Mouse (Mus musculus): ENCODE data around the gene Tbc1d8.
A peak's percentile ranks its signal among the peaks of the same experiment; 100 is the strongest.

Gene Tbc1d8

GRCm38 (mm10) chr1:39448238-39448637, 30.3 kb downstream of the Tbc1d8 start:
- no peak for DNase-seq (ENCODE audit: inconsistent age in 2 of 2, low spot score in 1 of 2)

GRCm38 (mm10) chr1:39446178-39446577, 32.4 kb downstream of the Tbc1d8 start:
- DNase-seq (ENCODE audit: inconsistent age in 2 of 2, low spot score in 1 of 2): no peak

DNA sequence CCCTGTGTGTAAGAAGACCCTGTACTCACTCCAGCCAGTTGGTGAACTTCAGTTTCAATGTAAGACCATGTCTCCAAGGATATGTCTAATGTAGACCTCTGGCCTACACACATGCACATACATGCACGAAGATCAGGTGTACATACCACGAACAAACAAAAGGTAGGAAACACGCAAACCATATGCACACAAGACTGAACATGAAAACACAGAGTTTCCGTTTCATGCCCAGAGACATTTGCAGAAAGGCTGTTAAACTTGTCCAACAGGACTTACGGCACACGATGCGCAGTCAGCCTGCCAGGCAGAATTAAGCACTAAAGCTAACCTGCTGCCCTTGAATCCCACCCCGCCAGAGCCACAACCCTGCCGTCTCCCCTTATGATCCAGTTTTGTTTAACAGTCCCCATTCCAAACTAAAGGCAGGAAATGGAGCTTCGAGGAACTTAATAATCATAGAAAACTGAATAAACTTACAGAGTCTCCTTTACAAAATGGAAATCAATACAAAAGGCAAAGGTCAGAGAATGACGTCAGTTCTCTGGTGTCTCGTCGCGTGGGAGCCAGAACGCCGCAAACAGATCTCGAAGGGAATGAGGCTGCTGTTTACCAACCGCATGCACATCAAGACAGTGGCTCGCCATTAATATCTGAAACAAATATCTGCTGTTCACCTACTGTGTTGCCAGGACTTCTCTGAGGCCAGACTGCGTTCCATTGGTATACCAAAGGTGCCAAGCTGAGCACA, 33.1 kb downstream of the Tbc1d8 start:
- no peak for DNase-seq (ENCODE audit: inconsistent age in 2 of 2, low spot score in 1 of 2)

- no peak for DNase-seq (ENCODE audit: inconsistent age in 2 of 2, low spot score in 1 of 2)
Observed at GRCm38 (mm10) chr1:39443764-39444163, 34.8 kb downstream of the Tbc1d8 start.

- DNase-seq (ENCODE audit: inconsistent age in 2 of 2, low spot score in 1 of 2): no peak
Observed at GRCm38 (mm10) chr1:39441686-39442085, 36.9 kb downstream of the Tbc1d8 start.

GRCm38 (mm10) chr1:39439661-39440548, 38.6 kb downstream of the Tbc1d8 start:
- no peak for DNase-seq (ENCODE audit: inconsistent age in 2 of 2, low spot score in 1 of 2)

DNA sequence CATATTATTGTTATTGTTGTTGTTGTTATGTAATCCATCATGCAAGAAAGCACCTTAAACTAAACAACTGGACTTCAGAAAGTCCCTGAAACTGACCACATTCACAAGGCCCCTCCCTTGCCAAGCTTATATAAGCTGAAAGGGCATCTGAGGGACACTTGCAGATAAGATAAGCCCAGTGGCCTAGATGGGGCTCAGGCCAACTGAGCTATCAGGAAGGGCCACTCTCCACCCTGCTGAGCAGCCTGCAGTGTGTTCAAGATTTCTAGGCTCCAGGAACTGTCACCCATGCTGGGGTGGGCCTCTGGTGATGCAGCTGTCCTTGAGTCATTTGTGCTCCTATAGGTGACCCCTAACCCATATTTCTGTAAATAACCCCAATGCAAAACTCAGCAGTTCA, 39.9 kb downstream of the Tbc1d8 start:
- no peak for DNase-seq (ENCODE audit: inconsistent age in 2 of 2, low spot score in 1 of 2)

GRCm38 (mm10) chr1:39434264-39434663, 44.3 kb downstream of the Tbc1d8 start:
- DNase-seq (ENCODE audit: inconsistent age in 2 of 2, low spot score in 1 of 2): no peak

GRCm38 (mm10) chr1:39430020-39430419, 48.5 kb downstream of the Tbc1d8 start:
- DNase-seq (ENCODE audit: inconsistent age in 2 of 2, low spot score in 1 of 2): no peak

- no peak for DNase-seq (ENCODE audit: inconsistent age in 2 of 2, low spot score in 1 of 2)
Observed at GRCm38 (mm10) chr1:39429015-39429414, 49.5 kb downstream of the Tbc1d8 start.

DNA sequence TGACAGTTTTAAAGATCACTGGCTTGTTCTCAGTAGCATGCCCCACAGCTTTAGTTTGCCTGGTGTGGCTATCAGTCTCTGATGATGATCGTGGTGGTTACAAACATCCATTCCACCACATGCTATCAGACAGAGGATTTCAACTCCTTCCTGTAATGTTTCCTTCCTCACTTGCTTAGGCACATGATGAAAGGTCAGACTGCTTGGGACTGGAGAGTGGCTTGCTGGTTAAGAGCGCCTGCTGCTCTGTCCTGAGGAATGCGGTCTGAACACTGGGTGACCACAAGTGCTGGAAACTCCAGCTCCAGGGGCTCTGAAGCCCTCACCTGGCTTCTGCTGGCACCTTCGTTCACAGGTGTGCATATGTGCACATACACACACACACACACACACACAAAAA, 50.3 kb downstream of the Tbc1d8 start:
- DNase-seq (ENCODE audit: inconsistent age in 2 of 2, low spot score in 1 of 2): no peak

GRCm38 (mm10) chr1:39425497-39425896, 53.1 kb downstream of the Tbc1d8 start:
- no peak for DNase-seq (ENCODE audit: inconsistent age in 2 of 2, low spot score in 1 of 2)

- no peak for DNase-seq (ENCODE audit: inconsistent age in 2 of 2, low spot score in 1 of 2)
Observed at GRCm38 (mm10) chr1:39420987-39421386, 57.6 kb downstream of the Tbc1d8 start.

DNA sequence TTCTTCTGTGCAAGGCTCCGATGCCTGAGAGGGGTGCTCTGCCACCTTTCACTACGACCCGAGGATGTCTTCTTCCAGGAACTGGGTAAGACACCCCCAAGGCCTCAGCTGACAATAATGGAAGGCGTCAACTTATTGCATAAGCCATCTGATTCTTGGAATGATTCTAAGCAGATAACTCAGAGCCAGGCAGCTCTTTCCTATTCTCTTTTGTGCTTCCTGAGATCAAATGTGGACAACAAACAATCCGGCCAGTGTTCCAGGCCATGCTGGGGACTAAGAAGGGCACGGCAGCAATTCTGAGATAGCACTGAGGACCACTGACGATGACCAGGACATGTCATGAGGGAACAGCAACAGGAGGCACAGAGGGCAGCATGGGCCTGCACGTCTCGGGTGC, 59.7 kb downstream of the Tbc1d8 start:
- peak in 1 of 2 experiments; percentile 44 for DNase-seq (ENCODE audit: inconsistent age in 2 of 2, low spot score in 1 of 2)

GRCm38 (mm10) chr1:39417817-39418216, 60.7 kb downstream of the Tbc1d8 start:
- peak; percentile 79 to 90 for DNase-seq (ENCODE audit: inconsistent age in 2 of 2, low spot score in 1 of 2)

GRCm38 (mm10) chr1:39410085-39410821, 68.3 kb downstream of the Tbc1d8 start:
- DNase-seq (ENCODE audit: inconsistent age in 2 of 2, low spot score in 1 of 2): no peak

DNA sequence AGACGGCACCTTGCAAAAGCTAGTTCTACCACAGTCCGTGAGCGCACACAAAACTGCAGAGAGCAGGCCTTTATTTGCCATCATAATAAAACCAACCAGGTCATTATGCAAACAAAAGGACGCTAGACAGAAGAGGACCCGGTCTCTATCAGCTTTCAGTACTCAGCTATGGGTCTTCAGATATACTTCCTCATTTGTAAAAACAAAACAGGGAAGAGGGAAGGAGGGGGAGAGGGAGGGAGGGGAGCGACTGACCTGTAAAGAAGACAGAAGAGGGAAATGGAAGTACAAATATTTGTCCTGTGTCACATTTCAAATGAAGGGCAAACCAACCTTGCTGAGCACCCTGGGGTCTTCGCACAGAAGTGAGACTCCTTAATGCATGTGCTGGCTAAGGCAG, 69.9 kb downstream of the Tbc1d8 start:
- DNase-seq (ENCODE audit: inconsistent age in 2 of 2, low spot score in 1 of 2): no peak

DNA sequence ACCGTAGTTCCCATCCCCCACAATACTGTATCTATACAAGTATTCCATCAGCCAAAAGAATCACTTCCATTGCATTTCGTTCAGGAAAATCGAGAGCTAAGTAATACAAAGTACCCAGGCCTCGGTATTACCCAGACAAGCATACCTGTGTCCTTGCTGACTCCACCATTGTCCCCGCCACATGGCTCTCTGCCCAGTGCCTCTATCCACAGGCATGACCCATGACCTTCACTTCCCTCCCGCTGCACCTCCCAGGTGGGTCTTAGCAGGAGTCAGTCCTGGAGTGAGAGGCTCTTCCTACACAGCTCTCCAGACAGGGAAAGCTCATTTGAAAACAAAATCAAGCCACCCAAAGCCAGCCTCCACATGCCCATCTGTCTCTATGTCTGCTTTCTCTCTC, 70.4 kb downstream of the Tbc1d8 start:
- no peak for DNase-seq (ENCODE audit: inconsistent age in 2 of 2, low spot score in 1 of 2)

DNA sequence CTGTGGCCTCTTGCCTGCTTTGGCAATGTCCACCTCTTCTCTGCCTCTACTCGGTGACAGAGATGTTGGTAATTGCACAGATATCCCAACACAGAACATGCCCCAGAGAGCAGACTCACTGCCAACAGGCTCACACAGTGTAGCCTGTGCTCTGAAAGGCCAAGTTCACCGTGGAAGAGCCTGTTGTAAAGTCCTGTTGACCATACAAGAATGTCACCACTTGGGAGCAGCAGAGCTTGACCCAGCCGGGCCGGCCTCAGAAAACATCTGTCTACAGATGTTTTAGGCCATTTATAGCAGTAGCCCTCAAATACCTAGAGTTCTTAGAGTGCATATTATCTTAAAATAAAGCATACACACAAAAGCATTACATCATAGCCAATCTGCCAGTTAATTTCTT, 71.4 kb downstream of the Tbc1d8 start:
- no peak for DNase-seq (ENCODE audit: inconsistent age in 2 of 2, low spot score in 1 of 2)

DNA sequence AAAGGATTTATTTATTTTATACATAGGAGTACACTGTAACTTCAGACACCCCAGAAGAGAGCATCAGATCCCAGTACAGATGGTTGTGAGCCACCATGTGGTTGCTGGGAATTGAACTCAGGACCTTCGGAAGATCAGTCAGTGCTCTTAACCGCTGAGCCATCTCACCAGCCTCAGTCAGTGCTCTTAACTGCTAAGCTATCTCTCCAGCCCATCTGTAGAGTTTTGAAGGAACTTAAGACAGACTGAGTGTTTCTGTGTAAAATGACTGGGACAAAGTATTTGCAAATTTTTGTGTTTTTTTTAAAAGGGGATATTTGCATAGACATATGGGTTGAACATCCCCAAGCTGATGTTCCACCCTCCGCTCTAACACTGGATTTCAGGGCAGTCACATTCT, 78.4 kb downstream of the Tbc1d8 start:
- no peak for DNase-seq (ENCODE audit: inconsistent age in 2 of 2, low spot score in 1 of 2)

DNA sequence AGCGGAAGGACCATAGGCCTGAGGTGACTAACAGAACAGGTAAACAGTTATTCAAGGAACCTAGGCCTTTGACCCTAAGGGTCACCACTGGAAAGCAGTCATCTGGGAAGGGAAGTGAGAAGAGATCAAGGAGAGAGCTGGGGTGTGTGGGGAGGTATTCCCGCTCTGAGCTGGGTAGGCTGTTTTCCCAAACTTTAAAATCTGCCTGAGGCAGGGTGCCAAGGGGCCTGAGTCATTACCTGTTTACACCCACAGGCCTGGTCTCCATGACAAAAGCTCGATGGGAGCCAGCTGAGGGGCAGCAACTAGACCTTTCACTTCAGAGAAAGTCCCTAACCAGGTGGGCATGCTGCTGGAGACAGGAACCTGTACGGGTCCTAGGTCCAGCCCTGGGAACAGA, 79.3 kb downstream of the Tbc1d8 start:
- peak in 1 of 2 experiments; percentile 50 for DNase-seq (ENCODE audit: inconsistent age in 2 of 2, low spot score in 1 of 2)

- DNase-seq (ENCODE audit: inconsistent age in 2 of 2, low spot score in 1 of 2): no peak
Observed at GRCm38 (mm10) chr1:39398284-39398683, 80.3 kb downstream of the Tbc1d8 start.
